Mouse (Mus musculus) olfactory bulb, adult 2 months (tissue): Measurements from ENCODE around the gene Mknk1. TPM values are rescaled to one million over a fixed set of nuclear protein-coding genes. Genes with fewer than 3 reads are reported as not detected.
A peak's percentile ranks its signal among the peaks of the same experiment; 100 is the strongest.

Experiments
- H3K27ac ChIP-seq: fragments of 200-500 bp; 2 replicates; pipeline ENCODE4 v1.5.1; 2012; ENCODE audit warnings: low read depth, low read length; ENCODE audit not compliant: insufficient read depth
- H3K4me1 ChIP-seq: fragments of 200-500 bp; 2 replicates; pipeline ENCODE4 v1.6.1; 2012; ENCODE audit warnings: low read length; ENCODE audit not compliant: control insufficient read depth, insufficient read depth
- H3K4me3 ChIP-seq: fragments of 200-500 bp; 2 replicates; pipeline ENCODE4 v1.5.1; 2012; ENCODE audit warnings: mild to moderate bottlenecking, low read depth, low read length, moderate library complexity; ENCODE audit not compliant: insufficient read depth
- CTCF ChIP-seq: fragments of 200-500 bp; IDR thresholded peaks from 2 replicates; pipeline ENCODE4 v1.5.1; 2012; ENCODE audit warnings: low read depth, mild to moderate bottlenecking, low read length, moderate library complexity; ENCODE audit not compliant: insufficient read depth
- POLR2A ChIP-seq: fragments of 200-500 bp; IDR thresholded peaks from 2 replicates; pipeline ENCODE4 v1.6.1; 2012; ENCODE audit warnings: mild to moderate bottlenecking, low read depth, low read length, moderate library complexity; ENCODE audit not compliant: insufficient read depth
- WGBS: fragments of 180-500 bp; shearing (Covaris S2); methylation state at CpG from one replicate; pipeline ENCODE4 v1.1.7; 2018; 5-methylcytosine and 5-hydroxymethylcytosine counted together
- polyA plus RNA-seq: library from polyadenylated mRNA; stranded (reverse); fragments of >200 nt; gene quantifications from 2 replicates; pipeline ENCODE4 v1.2.4, GENCODE M21; 2012; ENCODE audit warnings: low replicate concordance; ENCODE audit not compliant: missing spikeins, insufficient read depth, insufficient read length

Mknk1 gene
- polyA plus RNA-seq, 1 experiment = not detected

DNA sequence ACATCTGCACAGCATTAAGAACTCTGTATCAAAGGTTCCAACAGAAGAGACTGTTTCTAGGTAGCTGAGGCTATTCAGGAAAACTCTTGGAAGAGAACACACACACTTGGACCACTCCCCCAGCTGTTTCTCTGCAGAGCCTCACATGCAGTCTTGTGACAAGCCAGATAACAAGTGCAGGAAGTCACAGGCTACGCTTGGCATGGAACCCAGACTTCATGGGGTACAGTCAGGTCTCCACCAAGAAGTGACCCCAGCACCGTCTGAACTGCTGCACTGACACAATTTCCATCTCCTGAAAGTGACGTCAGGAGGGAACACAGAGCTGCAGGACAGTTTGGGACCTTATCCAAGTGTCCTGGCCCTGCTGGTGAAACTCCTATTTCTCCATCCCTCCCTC lies 17.1 kb upstream of the Mknk1 start:
- WGBS = 42% methylated on average over 3 of the region's 3 CpGs
- TF ChIP-seq POLR2A = no peak
- TF ChIP-seq CTCF = no peak
- Histone ChIP-seq H3K4me1 (no peaks in the 10 kb centered on the region), H3K27ac (no peak overlapping the region), H3K4me3 (no peak overlapping the region)

- TF ChIP-seq POLR2A (no peak), CTCF (no peak)
- H3K4me1 ChIP-seq = peaks cover 4% of the 10 kb centered on the region; the same call in 1 of the 2 replicates
- 76% methylated on average over 2 of the region's 2 CpGs for WGBS
Observed at GRCm38 (mm10) chr4:115824178-115824577, 14.8 kb upstream of the Mknk1 start.

GRCm38 (mm10) chr4:115825271-115825670 lies 13.7 kb upstream of the Mknk1 start:
- WGBS = 80% methylated on average over 2 of the region's 2 CpGs
- H3K27ac ChIP-seq = no peak overlapping the region
- no peak overlapping the region for H3K4me3 ChIP-seq
- TF ChIP-seq POLR2A (no peak), CTCF (no peak)
- peaks cover 4% of the 10 kb centered on the region; the same call in 1 of the 2 replicates for H3K4me1 ChIP-seq

More at GRCm38 (mm10) chr4:115824178-115824577, 14.8 kb upstream of the Mknk1 start:
- H3K4me3 ChIP-seq = no peak overlapping the region
- no peak overlapping the region for H3K27ac ChIP-seq

DNA sequence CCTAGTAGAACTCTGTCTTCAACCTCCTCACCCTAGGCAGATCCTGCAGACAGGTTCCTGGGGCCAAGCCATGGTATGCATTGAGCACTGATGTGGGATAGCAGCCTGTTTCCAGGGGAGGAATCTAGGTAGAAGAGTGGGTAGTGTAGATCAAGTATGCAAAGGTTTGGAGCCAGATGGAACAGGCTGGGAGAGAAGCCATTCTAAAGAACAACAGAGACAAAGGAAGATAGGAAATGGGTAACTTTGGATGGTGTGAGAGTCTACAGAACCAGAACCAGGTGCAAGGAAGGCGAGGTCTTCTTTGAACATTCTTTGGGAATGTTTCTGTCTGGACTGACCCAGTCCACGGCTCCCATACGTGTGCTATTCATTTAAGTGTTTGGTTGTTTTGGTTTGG lies 11.9 kb upstream of the Mknk1 start:
- TF ChIP-seq CTCF = no peak
- TF ChIP-seq POLR2A = no peak
- 68% methylated on average over 3 of the region's 3 CpGs for WGBS
- H3K27ac ChIP-seq = no peak overlapping the region
- no peak overlapping the region for H3K4me3 ChIP-seq
- H3K4me1 ChIP-seq = peaks cover 4% of the 10 kb centered on the region; the same call in 1 of the 2 replicates

DNA sequence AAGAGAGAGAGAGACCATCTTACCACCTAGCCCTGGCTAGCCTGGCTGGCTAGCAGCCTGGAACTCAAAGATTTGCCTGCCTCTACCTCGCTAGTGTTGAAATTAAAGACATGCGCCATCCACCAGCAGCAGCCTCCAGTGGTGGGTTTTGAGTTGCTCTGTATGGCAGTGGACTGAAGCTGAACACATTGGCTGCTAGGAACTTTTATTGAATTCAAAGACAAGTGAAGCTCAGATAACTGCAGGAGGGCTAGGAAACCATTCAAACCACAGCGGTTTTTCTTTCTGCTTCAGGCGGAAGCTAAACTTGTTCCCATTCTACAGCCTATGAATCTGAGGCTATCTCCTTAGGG lies 11.5 kb upstream of the Mknk1 start:
- peaks cover 4% of the 10 kb centered on the region; the same call in 1 of the 2 replicates for H3K4me1 ChIP-seq
- no peak overlapping the region for H3K27ac ChIP-seq
- no peak for TF ChIP-seq POLR2A
- no peak for TF ChIP-seq CTCF
- H3K4me3 ChIP-seq = peak overlapping the region; percentile 73
- 3% methylated on average over 4 of the region's 4 CpGs for WGBS

DNA sequence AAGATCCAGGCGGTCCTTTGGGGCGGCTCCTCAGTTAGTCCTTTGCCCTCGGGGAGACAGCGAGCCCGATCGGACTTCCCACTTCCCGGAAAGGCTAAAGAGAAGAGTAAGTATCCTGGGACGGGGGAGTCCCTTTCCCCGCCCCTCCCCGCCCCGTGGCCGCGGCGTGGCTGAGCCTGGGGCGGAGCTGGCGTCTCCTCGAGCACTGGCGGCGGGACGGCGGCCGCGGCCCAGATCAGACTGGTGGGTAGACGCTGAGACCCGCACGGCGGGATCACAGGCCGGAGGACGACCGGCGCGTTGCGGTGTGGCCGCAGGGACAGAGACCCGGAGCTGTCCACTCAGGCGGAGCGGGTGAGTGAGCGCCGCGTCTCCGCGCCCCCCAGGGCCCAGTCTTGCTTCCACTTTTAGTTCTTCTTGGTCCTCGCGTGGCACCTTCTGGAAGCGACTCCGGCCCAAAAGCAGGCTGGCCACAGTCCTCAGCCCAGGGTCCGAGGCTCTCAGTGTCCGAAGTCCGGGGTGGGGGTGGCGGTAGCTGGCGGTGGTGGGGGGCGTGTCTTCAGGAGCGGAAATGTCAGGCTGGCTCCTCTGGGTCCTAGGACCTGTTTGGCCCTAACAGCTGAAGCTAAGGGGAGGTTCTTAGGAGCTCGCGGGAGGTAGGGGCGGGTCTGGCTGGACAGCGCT lies 11.0 kb upstream of the Mknk1 start, which contains the start of gene Mob3c:
TSS of gene Mob3c (plus strand) at position 205 of the 684 bp plus-strand sequence.
- no peak within 1 kb of the TSS for H3K27ac ChIP-seq
- WGBS = under 1% methylated on average over 54 of the region's 57 CpGs
- peaks cover 4% of the 10 kb centered on the region; the same call in 1 of the 2 replicates for H3K4me1 ChIP-seq
- no peak for TF ChIP-seq CTCF
- 0 out of 2 replicates have a peak, but pooled peaks have one; percentile 36 for TF ChIP-seq POLR2A
- H3K4me3 ChIP-seq = peak within 1 kb of the TSS; percentile 73

GRCm38 (mm10) chr4:115828572-115828902 lies 10.5 kb upstream of the Mknk1 start:
- TF ChIP-seq POLR2A = no peak
- no peak for TF ChIP-seq CTCF
- H3K4me1 ChIP-seq = peaks cover 4% of the 10 kb centered on the region; the same call in 1 of the 2 replicates
- no peak overlapping the region for H3K27ac ChIP-seq
- peak overlapping the region; percentile 73 for H3K4me3 ChIP-seq
- 19% methylated on average over 8 of the region's 8 CpGs for WGBS

DNA sequence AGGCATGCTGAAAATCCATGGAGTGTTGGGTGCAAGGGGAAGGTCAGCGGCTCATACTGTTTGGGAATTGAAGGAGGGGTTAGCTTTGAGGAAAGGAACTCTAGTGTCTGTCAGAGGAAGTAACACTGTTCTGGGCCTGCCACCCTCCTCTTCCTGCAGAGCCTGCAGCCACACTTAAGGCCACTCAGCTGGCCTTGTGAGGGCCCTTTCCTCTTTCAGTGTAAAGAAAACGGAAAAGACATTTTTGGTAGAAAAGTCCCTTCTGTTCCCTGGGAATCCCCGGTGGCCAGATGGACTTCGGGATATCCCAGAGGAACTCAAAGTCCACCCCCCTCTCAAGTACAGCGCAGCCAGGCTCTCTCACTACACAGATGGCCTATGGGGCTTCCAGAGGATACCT lies 8.5 kb upstream of the Mknk1 start:
- Histone ChIP-seq H3K4me3 (no peak overlapping the region), H3K4me1 (peaks cover 4% of the 10 kb centered on the region; the same call in 1 of the 2 replicates), H3K27ac (no peak overlapping the region)
- TF ChIP-seq POLR2A (no peak), CTCF (no peak)
- WGBS = 81% methylated on average over 5 of the region's 5 CpGs

DNA sequence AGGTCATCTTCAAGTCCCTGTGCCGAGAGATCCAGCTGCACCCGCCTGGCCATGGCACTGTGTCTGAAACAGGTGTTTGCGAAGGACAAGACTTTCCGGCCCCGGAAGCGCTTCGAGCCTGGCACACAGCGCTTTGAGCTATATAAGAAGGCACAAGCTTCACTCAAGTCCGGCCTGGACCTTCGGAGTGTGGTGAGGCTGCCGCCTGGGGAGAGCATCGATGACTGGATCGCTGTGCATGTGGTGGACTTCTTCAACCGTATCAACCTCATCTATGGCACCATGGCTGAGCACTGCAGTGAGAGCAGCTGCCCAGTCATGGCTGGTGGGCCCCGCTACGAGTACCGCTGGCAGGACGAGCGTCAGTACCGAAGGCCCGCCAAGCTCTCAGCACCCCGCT lies 7.8 kb upstream of the Mknk1 start:
- TF ChIP-seq CTCF = no peak
- TF ChIP-seq POLR2A = no peak
- peaks cover 4% of the 10 kb centered on the region; the same call in 1 of the 2 replicates for H3K4me1 ChIP-seq
- 93% methylated on average over 22 of the region's 22 CpGs for WGBS
- H3K27ac ChIP-seq = no peak overlapping the region
- H3K4me3 ChIP-seq = no peak overlapping the region
